Mouse (Mus musculus) megakaryocyte, adult 5-6 weeks (primary cell): Measurements from ENCODE around the gene Npas3. TPM values are rescaled to one million over a fixed set of nuclear protein-coding genes. Genes with fewer than 3 reads are reported as not detected.

ENCODE experiments used
- ATAC-seq: 2 replicates; pipeline ENCODE4 v1.8.0; 2016; ENCODE audit warnings: mild to moderate bottlenecking, inconsistent platforms; ENCODE audit not compliant: poor library complexity, severe bottlenecking
- total RNA-seq, 2 experiments: library from RNA; stranded (forward) in 1 of 2; stranded (reverse) in 1 of 2; fragments of 153-499, 151-499 nt in 1 of 2; fragments of 221-1000, 200-1000 nt in 1 of 2; gene quantifications; 2 replicates each; pipeline versions ENCODE4 v1.2.3 to v1.2.4; 2015 to 2017

The Npas3 gene
- total RNA-seq, 2 experiments from 2014 or later, result not detected

GRCm38 (mm10) chr12:53558259-53558658 lies 309.8 kb downstream of the Npas3 start:
- no peak for ATAC-seq

DNA sequence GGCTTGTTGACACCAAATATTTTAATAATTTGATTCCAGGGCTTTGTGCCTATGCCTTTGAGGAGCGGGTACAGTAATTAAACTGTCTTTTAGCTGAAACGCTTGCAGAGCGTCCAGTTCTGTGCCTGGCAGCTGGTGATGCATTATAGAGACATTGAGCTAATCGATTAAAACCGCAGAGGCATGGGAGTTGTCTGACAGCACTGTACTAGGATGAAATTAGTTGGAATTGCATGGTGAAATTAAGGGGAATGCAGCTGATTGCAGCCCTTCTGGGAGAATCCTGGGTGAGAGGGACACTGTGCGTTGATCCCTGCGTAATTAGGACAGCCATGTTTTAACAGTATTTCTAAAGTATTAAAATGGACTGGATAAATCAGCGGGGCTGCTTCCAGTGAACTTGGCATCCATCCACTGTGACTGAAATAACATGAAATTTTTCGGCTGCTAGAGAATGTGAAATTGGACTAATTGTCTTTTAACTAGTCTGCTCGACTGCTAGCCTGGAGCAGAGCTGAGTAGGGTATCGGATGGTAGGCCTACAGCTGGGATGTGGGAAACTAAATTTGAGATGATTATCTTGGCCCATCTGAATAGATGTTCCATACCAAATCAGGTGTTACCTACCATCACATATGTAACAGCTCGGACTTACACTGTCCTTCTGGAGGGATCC lies 318.4 kb downstream of the Npas3 start:
- no peak for ATAC-seq

- ATAC-seq, result no peak
These were observed 332.7 kb downstream of the Npas3 start for GRCm38 (mm10) chr12:53581181-53581580.

GRCm38 (mm10) chr12:53587249-53587648 lies 338.8 kb downstream of the Npas3 start:
- no peak for ATAC-seq

- ATAC-seq, result 0 out of 2 replicates have a peak, but pooled peaks have one; percentile 15
These were observed 339.4 kb downstream of the Npas3 start for GRCm38 (mm10) chr12:53587691-53588504.

DNA sequence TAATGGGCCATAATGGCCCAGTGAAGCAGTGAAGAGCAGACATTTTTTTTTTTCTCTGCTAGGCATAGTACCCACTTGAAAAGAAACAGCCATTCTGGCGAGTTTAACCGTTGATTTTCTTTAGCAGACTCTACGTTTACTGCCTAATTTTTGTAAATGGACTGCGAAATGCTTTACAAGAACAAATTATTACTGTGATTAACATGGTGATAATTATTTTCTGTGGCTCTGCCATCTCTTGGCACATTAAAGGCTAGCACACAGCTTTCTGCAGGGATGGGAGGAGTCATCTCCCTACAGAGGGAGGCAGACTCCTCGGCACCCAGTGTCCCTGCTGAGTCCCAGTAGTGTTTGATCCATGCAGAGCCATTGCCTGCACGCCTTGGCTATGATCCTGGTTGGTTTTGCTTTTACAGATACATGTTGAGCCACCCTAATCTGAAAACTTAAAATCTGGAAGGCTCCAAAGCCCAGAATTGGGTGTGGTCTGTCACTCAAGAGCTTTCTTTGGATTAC lies 341.0 kb downstream of the Npas3 start:
- no peak for ATAC-seq

DNA sequence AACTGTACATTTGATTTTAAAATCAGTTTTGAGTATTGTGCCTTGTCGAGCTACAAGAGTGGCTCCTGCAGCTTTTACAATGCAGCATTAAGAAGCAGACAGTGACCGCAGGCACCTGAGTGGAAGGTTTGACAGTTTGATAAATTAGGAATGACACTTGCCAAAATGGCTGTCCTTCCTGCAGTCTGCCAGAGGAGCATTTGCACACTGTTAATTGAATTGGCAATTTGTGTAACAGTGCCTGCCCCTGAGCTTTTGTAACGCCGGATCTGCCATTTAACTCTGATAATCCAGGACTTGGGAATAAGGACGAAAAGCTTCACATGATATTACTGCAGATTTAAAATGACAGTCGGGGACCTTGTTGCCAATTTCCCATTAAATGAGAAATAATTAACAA lies 357.2 kb downstream of the Npas3 start:
- ATAC-seq, result no peak

DNA sequence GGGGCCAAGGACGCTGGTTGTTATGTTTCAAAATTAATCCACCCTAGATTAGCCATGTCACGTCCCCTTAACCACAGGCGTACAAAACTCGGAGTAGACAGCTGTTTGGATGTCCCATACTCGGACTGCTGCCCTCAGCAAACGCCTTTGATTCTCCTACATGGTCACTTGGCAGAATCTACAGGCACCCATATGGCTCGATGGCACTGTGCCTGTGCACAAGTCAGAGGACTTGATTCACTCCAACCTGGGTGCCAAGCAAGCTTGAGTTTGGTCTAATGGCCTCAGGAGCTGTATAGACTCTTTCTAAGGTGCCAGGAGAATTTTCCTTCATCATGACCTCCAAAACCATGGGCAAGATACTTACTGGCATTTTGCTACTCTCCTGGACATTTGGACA lies 363.6 kb downstream of the Npas3 start:
- no peak for ATAC-seq

DNA sequence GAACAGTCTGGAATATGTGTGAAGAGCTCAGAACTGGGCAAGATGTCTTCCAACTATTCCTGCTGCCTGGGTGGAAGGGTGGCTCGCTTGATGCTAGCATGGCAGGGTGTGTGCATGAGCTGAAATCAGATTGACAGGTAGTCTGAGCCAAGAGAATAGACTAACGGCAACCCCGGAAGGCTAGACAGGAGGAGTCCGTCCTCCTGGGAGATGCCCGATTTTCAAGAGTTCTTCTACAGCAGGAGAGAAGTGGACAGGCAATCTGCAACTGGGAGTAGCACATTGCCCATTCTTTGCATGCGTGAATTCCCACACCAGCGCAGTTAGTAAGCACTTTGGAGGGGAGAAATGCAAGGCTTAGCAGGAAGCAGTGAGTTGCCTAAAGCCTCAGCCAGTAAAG lies 372.8 kb downstream of the Npas3 start:
- ATAC-seq, result no peak

DNA sequence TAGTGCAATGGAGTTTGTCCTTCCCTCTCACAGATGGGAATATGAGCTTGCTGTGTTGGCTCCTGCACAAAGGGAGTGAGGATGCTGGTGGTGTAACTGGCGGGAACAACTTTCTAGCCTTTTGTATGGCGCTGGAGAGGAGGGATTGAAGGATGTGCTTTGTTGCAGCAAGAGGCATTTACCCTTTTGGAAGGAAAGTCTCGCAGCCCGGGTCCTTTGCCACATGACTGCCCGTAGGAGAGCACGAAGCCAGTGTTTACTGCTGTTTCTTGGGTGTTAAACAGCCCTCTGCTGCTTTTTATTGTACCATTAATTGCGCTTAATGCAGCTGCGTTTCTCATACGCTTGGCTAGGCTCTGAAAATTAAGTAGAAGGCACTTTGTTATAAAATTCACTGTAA lies 375.3 kb downstream of the Npas3 start:
- no peak for ATAC-seq

DNA sequence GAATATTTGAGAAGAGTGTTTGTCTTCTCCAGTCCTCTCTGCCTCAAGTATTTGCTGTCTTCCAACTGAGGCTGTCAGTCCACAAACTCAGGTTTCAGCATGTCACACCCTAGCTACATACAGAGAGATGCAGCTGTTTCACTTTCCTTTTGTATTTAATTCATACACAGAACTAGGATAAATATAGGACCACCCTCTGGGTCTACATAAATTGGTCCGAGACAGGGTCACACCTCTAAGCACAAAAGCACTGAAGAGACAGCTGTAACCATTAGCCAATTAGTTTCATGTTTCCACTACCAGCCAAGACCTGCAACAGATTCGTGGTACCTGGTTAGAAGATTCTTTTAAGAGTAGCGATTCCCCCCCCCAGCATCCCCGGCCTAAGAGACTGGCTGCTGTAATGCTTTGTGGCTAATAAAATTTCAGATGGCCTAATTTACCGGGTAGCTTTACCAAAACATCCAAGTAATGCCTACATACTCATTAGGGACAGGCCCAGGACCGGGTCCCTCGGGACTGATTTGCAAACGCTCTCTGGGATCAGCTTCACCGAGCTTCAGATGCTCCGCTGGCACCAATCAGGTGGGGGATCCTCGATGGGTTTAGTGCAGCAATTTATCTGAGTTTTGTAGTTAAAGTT lies 376.0 kb downstream of the Npas3 start:
- ATAC-seq, result no peak

- ATAC-seq, result no peak
These were observed 381.1 kb downstream of the Npas3 start for GRCm38 (mm10) chr12:53629483-53630120.

DNA sequence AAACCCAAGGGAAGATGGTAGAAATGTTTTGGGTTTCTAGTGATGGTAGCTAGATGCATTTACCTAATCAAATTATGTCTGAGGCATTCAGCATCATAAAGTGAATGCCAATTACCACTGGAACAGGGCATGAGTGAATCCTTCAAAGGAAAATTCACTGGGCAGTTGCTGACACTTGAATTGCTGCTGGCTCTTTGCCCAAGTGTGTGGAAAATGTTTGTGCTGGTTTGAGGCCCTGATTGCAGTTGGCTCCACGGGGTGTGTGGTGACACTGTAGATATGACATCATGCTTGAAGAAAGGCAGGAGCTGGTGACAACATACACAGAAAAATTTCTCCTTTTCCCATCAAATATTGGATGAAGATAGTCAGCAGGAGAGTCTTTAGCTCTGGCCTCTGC lies 382.1 kb downstream of the Npas3 start:
- ATAC-seq, result no peak

- no peak for ATAC-seq
These were observed 383.0 kb downstream of the Npas3 start for GRCm38 (mm10) chr12:53631315-53632106.

GRCm38 (mm10) chr12:53638571-53638970 lies 390.1 kb downstream of the Npas3 start:
- no peak for ATAC-seq

DNA sequence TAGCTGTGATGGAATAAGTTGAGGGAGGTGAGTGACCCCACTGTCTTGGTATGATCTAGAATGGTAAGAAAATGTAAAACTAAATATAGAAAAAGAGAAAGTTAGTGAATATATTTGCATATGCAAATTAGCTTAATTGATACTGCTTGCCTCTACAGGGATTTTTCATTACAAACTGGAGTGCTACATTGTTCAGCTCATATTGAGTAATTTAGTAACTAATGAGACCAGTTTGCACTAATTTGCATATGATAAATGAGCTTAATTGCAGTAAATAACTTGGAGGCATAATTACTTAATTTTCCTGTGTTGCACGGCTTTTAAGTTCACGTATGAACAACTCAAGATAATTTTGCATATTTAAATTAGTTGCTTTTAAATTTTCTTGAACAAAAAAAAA lies 398.8 kb downstream of the Npas3 start:
- no peak for ATAC-seq

GRCm38 (mm10) chr12:53656301-53656700 lies 407.8 kb downstream of the Npas3 start:
- ATAC-seq, result no peak

- no peak for ATAC-seq
These were observed 415.6 kb downstream of the Npas3 start for GRCm38 (mm10) chr12:53664084-53664483.

DNA sequence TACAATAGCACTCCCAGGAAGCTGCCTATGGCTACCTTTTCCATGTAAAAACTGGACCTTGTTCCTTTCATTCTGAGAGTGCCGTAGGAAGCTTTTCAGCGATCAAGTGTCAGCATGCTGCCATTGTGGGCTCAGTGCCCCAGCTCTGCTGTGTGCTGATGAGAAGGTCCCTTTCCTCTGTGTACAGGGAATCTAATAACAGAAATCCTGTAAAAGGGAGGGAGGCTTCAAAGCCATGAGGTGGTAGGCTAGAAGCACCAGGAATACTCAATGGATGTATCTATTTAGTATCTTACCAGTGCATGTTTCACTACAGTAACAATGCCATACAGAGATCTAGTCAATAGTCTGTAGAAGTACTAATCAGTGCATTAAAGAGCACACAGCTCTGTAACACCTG lies 423.4 kb downstream of the Npas3 start:
- ATAC-seq, result no peak

DNA sequence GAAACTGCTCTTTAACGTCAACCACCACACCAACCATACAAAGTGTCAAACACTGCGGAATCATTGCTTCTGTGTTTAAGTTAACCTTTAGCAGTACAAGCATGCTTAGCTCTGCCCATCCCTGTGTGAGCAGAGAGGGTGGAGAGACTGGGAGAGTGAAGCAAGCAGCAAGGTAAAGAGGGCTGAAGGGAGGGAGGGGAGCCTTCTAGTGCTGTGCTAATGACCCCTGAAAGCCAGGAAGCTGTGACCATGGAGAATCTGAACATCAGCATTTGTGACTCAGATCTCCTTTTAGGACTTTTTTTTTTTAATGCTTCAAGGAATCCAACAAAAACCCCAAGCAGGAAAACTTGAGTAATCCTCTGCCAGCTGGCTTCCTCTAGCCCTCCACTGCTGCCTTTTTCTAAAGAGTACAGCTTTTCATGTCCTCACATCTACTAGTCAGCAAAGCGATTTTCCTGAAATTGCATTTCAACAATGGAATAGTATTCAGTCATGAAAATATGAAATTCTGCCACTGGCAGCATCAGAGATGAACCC lies 428.7 kb downstream of the Npas3 start:
- no peak for ATAC-seq
